Mouse (Mus musculus): ENCODE measurements at regions not wholly inside any gene's neighbourhood (a gene's known extent, or its start where the extent isn't known, plus 50 kb on each side); places are given as distances from the start of the nearest gene placed in this dataset.

DNA sequence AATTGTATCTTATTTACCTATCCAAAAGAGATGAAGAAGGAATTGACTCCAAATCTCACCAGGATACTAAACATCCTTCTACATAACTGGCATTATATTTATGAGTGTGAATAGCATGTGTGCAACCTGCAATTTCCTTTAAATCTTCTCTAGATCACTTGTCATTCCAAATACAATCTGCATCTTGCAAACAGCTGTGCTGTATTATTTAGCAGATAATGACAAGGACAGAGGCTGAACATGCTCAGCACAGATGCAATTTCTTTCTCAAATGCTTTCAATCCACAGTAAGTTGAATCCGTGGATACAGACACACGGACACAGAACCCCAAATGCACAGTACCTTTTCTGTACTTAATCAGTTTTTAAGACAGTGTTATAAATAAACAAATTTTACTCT lies 229.4 kb upstream of the Cd180 start:
- no peak for DNase-seq
- intact Hi-C loops (cut with DNase I) = no loop called here

DNA sequence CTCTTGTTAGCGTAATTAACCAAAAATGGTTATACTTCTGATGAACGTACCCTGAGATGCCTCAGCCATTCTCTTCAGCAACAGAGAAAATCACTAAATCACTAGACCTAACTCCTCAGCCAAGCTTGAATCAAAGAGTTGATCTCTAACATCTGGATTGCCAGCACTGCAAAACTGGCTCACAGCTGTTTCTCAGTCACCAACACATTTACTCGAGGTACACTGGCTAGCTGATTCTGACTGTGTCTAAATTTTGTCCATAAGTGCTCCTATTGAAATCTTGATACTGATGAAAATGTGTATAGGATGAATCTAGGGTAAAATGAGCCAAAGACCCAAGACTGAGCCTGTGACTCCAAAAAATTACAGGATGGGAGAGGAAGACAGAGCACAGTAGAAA lies 211.5 kb upstream of the Cd180 start:
- DNase-seq = no peak
- intact Hi-C loops (cut with DNase I) = no loop called here

DNA sequence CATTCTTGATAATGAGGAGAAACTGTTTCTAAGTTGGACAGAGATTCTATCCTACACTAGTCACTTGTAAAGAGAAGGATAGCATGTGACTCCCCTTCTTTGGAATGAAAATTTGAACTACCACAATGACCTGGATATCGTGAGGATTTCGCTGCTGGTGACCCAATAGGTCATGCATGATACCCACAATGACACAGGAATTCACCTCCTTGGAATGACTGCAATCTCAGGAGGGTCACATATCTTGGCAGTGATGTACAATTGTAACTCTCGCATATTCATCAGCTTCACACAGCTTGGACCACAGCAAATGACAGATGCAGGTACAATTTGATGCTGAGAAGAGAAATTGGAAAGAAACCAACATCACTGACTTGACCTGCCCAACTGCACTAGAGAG lies 210.9 kb upstream of the Cd180 start:
- intact Hi-C loops (cut with DNase I) = no loop called here
- no peak for DNase-seq

DNA sequence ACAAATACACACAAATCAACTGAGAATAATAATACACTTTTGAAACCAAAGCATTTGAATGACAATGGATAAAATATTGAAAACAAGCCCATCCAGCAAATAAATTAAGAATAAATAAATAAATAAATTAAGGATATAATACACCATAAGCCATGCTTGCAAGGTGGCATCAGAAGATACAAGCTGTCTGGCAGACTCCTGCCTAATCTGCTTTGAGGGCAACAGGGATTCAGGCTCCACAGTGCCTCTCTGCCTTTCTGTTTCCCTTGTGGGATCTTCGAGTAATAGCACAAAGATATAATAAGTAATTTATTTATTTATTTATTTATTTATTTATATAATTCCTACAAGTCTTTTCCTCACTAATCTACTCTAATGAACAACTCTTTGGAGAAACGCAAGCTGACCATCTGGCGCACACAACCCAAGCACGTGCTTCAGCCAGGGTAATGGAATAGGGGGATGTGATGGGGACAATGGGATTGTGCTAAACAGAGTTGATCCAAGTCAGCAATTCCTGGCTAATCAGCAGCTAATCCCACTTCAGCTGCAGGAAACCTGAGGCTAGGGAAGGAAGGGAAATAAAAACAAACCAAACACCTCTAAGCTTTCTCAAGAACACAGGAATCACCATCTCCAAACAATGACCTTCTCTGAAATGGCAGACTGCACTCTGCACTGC lies 205.8 kb upstream of the Cd180 start:
- intact Hi-C loops (cut with DNase I) = no loop called here
- no peak for DNase-seq

DNA sequence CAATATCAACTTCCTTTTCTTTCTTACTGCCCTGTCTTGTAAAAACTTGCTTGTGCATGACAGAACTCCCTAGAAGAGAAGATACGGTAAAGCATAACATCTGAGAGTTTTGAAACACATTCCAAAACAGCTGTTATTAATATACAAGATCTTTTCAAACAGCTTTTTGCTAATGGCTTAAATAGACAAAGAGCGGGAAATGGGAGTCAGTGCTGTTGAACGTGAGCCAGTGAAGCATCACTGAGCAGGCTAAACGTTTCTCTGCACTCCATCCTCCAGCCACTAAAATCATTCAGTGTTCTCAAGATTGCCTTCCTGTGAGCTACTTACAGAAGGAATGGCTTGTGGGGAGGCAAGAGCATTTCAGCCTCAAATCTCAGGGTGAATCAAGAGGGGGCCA lies 202.0 kb upstream of the Cd180 start:
- DNase-seq = no peak
- intact Hi-C loops (cut with DNase I) = no loop called here

DNA sequence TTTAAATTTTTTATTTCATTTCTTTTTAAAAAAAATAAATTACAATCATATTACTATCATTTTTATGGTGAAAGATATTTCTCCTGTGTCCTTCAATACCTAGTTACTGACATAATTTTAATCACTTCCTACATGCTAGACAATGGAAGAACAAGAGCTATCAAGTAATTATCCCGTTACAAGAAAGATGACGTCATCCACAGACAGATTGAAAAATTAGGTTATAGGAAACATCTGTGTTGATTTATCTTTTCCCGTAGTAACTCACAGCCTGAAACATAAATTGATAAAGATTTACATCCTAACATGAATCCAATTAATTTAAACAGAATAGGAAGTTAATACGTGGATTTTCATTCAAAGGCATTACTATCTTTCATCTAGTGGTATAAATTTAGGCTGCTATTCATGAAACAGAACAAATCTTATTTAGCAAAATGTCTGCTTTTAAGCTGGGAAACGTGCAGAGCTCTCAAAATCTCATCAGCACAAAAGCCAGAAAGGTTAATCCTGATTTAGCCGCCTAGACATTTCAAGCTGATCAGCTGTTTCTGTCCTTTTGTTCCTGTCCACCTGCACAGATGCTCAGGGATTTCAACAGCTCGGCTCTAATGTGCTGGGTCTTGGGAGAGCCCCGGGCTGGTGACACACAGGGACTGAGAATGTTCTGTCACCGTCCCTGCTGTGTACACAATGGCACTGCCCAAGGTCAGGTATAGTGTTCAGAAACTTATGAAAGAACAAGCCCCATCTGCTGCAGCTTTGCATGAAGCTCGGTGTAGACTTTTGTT lies 189.0 kb upstream of the Cd180 start:
- intact Hi-C loops (cut with DNase I) = no loop called here
- no peak for DNase-seq

DNA sequence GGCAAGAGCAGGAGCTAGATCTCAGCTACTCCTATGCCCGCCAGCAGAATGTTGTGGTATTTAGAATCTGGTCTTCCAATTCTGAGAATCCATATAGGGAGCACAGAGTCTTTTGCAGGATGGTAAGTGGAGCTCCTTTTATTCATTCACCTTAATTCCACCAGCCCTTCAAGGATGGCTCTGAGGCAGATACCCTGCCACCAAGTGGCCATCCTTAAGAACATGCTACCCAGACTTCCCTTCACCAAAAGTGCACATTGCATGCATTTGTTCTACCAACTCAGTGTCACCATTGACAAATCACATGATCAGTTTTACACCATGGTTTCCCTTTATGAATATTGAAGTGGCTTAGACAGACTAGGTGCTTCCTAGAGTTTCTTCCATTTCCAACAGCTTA lies 186.1 kb upstream of the Cd180 start:
- intact Hi-C loops (cut with DNase I) = no loop called here
- no peak for DNase-seq

DNA sequence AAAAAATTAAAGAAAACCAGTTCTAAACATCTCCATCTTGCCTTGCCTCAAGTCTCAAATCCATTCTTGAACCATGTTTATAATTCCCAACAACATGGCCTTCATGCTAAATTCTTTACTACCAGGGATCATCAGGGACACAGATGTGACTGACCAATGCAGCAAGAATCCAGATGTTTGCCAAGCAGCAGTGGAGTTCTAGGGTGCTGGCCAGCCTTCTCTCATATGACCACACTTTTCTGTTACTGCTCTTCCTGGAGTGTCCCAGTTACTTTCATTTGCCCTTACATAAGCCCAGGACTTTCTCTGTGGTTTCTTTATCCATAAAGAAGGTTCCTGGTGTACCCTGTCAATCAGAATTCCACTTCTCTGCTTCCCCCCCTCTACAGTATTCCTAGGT lies 185.4 kb upstream of the Cd180 start:
- no peak for DNase-seq
- intact Hi-C loops (cut with DNase I) = no loop called here

DNA sequence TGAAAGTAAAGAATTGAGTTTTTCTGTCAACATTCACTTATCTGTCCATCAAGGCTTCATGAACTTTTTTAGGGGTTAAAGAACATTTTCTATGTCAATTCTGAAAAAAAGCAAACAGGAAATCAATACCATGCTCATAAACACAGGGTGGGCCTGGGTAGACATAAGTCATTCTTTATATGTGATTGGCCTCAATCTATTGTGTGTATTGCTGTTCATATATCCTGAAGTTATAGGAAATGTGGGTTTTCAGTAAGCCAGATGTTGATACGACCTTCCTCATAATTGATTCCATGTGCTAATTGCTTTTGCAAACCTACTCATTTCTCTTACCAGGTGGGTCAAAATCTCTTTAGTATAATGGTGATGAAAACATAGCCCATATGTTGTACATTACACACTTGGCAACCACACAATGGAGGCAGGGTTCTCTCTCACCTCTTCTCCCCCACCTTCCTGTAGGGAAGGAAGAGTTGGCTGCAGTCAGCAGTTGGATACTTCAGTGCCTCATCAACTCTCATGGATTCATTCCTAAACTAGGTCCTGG lies 182.6 kb upstream of the Cd180 start:
- DNase-seq = no peak
- intact Hi-C loops (cut with DNase I) = no loop called here

DNA sequence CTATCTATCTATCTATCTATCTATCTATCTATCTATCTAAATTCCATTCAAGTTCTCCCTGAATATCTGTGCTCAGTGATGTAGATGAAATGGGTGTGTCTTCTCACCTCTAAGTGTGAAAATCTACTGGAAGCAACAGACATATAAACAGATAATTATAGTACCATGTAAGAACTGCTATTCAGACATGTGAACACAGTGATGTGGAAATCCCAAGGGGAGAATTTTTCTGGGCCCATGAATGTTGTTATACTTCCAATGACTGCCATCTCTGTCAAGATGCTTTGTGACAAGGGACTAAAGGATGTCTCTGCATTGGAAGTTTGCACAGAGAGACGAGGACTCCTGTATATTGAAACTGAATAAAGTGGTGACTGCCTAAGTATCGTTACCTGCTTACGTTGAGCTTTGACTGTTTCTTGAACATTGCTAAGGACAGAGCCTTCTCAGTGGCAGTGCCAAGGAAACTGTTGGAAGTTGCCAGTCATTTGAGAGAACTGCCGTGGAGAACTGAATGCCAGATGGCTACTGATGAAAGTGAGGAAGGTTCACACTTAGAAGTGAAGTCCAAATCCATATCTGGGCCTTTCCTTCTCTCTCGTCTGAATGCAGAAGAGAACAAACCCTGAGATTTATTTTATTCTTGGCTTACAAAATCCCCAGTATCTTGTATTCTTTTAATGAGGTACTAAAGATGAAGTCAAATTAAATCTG lies 175.0 kb upstream of the Cd180 start:
- DNase-seq = no peak
- intact Hi-C loops (cut with DNase I) = no loop called here

DNA sequence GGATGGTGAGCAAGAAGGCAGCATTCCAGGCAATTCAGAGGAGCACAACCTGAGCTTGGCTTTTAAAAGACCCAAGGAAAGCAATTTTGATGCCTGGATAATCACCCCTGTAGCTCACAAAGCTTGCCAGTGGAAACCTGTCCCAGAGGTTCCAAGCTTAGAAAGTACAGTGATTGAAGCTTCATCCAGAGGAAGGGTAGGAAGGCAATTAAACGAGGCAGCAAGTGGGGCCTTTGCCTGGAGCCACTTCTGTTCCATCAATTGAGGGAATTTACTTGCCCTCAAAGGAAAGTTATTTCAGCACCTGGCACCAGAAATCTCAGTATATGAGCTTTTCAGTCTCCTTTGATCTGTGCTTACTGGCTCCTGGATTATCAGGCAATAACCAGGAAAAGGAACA lies 171.9 kb upstream of the Cd180 start:
- no peak for DNase-seq
- intact Hi-C loops (cut with DNase I) = no loop called here

DNA sequence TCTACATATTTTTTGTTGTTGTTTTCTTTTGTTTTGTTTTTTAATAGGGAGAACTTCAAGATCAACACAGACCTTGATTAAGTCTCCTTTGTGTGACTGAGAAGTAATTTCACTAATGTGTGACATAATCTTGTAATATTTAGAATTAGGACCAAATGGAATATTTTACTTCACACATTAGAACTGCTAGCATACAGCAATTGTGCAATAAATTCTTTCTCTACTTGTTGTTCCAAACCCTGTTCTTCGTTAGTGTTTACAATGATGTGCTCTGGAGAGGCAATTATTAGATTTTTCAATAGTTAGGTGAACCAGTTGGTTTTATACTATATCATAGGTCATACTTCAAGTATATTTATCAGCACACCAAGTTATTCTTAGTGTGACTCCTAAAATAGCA lies 171.3 kb upstream of the Cd180 start:
- no peak for DNase-seq
- intact Hi-C loops (cut with DNase I) = no loop called here

DNA sequence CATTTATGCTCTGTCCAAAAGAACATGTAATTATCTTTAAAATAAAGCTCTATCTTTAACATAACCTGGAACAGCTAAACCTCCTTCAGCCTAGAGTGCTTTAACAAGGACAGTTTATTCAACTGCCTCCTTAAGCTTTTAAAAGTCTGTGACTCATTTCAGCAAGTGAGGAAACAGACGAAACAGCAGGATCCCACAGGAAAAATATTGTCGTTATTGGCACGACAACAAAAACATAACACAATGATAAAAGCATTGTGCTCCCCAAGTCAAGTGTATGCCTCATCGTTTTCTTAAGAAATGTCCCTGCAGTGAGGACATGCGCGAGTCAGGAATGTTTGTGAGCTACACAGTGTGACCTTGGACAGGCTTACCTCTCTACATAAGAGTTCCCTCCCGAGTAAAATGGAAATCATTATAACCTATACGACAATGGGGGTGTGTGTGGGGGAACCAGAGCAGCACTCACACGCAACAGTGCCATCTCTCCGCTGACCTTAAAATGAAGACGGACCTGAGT lies 166.7 kb upstream of the Cd180 start:
- intact Hi-C loops (cut with DNase I) = no loop called here
- DNase-seq = no peak

DNA sequence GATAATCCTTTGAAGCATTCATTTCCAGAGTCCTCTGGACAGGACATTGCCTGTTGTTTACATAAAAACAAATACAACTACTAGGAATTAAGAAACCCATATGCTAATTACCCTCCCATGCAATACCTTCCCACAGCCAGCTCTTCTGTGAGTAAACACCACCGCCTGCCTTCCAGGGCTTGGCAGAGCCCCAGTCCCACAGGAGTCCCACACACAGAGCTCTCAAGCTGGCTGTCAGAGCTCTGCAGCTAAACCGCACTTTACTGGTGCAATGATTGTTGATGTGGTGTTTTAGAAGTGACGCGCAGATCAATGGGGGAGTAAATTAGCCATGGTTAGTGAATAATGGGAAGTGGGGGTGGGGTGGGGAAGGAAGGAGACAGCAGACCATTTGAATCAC lies 159.6 kb upstream of the Cd180 start:
- intact Hi-C loops (cut with DNase I) = no loop called here
- DNase-seq = peak; percentile 66

DNA sequence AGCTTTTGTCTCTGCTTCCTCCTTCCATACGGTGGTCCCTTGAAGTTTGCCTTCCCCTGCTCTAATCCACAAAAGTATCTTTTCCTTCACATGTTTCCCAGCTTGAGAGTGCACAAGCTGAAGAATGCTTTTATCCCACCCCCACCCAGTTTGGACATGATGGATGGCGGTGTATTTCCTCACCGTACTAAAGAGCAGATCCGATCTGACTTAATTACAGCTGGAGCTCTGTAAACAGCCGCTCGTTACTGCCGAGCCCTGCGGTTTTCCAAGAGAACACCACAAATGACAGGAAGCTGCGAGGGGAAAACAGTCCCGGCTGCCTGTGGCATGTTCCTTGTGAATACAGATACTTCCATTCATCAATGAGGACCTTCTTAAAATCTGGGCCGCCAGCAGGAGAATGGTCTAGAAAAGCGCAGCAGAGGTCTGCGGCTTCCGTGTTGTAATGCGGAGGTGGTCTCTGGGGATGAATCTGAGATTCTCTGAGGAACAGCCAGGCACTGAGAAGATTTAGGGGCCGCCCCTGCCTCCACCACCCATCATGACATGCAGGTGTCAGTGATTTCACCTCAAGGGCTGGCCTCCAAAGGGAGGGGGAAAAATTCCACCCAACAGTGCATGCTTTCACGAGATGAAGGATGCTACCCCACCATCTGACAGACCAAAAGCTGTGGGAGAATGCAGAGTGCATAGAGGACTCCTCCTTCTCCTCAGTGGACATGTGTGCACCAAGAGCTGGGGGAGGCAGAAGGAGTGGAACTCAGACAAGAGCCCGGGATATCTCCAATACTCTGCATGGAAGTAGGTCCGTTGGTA lies 155.7 kb upstream of the Cd180 start:
- no peak for DNase-seq
- intact Hi-C loops (cut with DNase I) = no loop called here

DNA sequence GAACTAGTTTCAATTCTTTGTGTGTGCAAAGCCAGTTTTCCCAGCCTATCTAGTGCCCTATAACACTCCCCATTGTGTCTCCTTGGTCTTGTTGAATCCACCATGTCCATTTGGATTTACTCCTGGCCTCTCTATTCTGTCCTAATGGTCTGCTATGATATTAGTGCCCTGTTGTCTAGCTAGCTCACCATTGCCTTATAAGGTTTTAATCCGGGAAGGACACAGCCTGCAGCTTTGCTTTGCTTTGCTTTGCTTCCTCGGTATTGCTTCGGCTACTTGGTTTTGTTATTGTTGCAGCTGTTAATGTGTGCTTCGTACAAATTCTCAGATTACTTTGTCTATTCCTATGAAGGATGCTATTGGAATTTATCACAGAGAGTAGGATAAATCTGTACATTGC lies 152.9 kb upstream of the Cd180 start:
- intact Hi-C loops (cut with DNase I) = no loop called here

DNA sequence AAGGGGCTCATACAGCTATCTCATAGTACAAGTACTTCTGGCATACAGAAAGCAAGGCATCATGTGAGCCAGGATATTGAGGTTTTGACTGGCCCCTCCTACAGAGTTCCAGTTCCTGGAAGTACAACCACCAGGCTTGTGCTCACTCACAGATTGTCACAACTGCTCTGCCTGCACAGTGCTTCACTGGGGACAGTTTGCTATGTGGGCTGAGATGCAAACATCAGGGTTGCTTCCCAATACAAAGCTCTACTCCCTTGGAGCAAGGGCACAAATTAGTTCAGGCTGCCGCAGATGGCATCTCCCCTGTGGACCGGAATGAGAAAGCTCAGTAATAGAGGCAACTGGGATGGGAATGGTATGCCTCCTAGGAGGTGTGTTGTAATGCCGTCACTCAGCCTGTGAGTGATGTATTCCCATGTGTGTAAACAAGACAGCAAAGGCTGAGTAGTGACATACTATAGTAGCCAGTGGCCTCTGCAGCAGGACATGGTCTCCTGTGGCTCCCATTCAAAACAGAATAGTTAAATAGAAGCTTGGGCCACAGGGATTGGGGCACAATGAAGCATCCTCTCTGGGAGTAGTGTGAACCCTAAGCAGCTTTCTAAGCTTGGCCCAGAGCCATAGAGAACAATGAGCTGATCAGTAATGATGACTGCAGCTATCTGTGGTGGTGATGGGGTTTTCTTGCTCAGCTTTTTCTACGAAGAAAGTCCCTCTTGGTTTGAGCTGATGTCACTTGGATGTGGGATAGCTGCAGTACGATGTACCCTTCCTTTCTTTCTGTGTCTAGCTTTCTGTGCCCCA lies 148.8 kb upstream of the Cd180 start:
- intact Hi-C loops (cut with DNase I) = no loop called here
- no peak for DNase-seq

More for the DNA sequence above, 152.9 kb upstream of the Cd180 start:
- no peak for DNase-seq

DNA sequence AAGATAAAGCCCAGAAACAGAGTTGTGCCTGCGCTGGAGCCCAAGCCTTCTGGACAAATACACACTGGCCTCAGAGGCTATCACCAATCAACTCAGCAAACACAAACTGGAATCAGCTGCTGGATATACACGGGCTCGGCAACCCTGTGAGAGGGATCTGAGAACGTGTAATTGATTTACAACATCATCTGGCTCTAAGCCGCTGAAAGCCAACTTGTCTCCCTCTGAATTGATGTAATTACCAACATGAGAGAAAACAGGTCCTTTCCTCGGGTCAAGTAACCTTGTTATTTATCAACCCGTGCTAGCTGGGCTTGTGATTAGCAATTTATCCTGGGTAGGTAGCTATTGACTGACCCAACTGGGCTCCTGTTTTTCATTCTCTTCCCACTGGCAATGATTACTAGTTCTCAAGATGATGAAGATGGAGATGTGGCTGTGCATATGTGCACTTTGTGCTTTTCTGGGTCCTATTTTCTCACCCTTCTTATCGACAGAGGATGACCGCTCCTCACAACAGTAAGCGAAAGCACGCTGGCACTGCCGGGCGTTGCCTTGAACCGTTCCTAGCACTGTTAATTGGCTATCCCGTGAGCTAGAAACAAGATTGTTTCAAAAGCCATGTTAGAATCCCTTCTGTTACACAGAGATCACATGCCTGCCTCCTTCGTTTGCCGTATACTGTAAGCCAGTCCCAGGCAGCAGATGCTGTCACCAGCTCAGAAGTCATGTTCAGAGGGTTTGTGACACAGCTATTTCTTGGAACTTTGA lies 147.3 kb upstream of the Cd180 start:
- intact Hi-C loops (cut with DNase I) = no loop called here
- no peak for DNase-seq

DNA sequence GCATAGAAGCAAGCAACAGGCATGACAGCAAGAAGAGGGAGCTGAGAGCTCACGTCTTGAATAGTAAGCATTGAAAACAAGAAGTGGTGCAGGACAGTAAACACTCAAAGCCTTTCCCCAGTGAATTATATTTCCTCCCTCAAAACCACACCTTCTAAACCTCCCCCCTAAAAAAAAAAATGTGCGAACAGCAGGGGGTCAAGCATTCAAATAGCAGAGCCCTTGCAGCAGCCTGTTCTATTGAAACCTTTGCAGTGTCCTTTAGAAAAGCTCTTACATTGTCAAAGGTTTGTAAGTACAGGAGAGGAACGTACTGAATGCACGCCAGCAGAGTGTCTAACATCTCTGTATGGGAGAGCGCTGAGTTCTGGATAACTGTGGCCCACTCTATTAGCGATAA lies 145.1 kb upstream of the Cd180 start:
- DNase-seq = no peak
- intact Hi-C loops (cut with DNase I) = no loop called here
